Mouse (Mus musculus) ES-E14 (cell line): ENCODE results near the gene Ost4.

Source experiments
- HCFC1 ChIP-seq: IDR thresholded peaks from 2 replicates; pipeline ENCODE4 v1.6.1; 2012; ENCODE audit warnings: low read length, inconsistent platforms, borderline replicate concordance; ENCODE audit not compliant: insufficient read depth
- MAFK ChIP-seq: IDR thresholded peaks from 2 replicates; pipeline ENCODE4 v1.6.1; 2014; ENCODE audit warnings: mild to moderate bottlenecking, low read depth, low read length, inconsistent platforms; ENCODE audit not compliant: insufficient read depth
- ZC3H11A ChIP-seq: IDR thresholded peaks from 2 replicates; pipeline ENCODE4 v1.6.1; 2012; ENCODE audit warnings: low read depth, mild to moderate bottlenecking, inconsistent platforms, low read length, borderline replicate concordance

DNA sequence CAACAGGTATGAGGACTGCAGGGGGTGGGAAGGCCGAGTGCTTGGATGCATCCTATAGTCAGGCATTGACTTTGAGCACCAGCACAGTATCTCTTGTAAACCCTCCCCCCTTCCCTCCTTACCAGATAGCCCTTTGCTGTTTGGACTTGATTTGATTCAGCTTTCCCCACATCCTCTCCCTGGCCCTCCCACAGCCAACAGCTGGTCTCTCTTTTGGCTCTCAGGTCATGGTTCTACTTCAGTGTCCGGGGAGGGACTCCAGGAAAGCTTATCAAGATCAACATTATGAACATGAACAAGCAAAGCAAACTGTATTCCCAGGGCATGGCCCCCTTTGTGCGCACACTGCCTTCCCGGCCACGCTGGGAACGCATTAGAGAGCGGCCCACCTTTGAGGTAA lies 17.2 kb downstream of the Ost4 start:
- TF ChIP-seq MAFK (no peak), HCFC1 (no peak), ZC3H11A (no peak)
